ENCODE assay signal across 12 mouse cellular contexts in the genomic region with DNA sequence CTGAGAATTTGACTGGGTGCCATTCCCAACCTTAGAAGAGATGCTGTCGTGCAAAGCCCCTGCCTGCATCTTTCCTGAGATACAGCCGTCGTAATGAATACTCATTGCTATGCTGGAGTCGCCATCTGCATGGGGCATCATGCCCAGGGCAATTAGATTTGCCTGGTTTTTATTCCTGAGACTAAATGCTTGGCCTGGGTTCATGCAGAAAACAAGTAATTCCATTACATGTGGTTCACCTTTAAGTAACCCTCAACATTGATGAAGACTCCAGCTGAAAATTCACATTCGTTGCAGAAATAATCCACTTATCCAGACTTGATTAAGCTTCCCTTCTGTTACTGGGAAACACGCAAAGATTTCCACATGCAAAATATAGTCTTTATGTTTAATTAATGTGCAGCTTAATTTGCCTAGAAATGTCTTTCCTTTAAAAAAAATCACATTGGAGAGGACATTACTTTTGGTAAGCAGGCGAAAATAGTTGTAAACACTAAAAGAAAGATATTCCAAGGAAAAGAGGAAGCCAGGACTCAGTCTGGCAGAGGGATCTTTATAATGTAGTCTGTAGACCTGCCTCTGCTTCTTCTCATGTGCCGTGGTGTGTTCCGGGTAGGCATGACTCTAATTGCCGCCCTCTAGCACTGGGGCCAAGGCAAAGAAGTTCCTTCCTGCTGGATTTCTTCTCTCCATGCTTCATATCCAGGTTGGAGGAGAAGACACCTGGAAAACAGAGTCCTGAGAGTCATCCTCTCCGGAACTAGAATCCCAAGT.
DNase-seq lines count a peak whose midpoint lies in the region; ATAC-seq and TF ChIP-seq lines count a peak whose summit lies in the region.
"Had no signal": no experiment of that assay in that cellular context is flagged by ENCODE, and none has a peak within 500 bp of the region (broad histone marks: within the 10 kb centered on the region; RNA-seq: fewer than 3 reads in every experiment).

No protein-coding gene starts in this region.

- DNase-seq in hindbrain, embryonic 14.5 days (ENCODE audit: low spot score), result peak; percentile 39
- no peak for DNase-seq in hindbrain, embryonic 11.5 days (ENCODE audit: low spot score)
- no peak for DNase-seq in liver
- DNase-seq in brain, embryonic 14.5 days (ENCODE audit: low read depth), result peak; percentile 93
- DNase-seq in layer of hippocampus, postnatal 10 days (ENCODE audit: low spot score in 2 of 2), result peak; percentile 41 to 62
- DNase-seq in thymus, adult 2 months, result no peak
- DNase-seq: heart, adult 2 months; heart, postnatal 36 days; lung, adult 18-20 months; retina, postnatal 1 day had no signal

- ATAC-seq in hindbrain, embryonic 14.5 days (ENCODE audit: low FRiP score), result no peak
- no peak for ATAC-seq in hindbrain, embryonic 11.5 days (ENCODE audit: low FRiP score)
- ATAC-seq in liver, embryonic 15.5 days (ENCODE audit: insufficient read depth), result no peak

- no peak overlapping the region for H3K9ac ChIP-seq in hindbrain, embryonic 14.5 days
- no peak overlapping the region for H3K9ac ChIP-seq in hindbrain, embryonic 11.5 days (ENCODE audit: low read depth, low read length)
- H3K9ac ChIP-seq in liver, embryonic 15.5 days, result no peak overlapping the region

- H3K4me3 ChIP-seq in hindbrain, embryonic 14.5 days (replicated peaks; ENCODE audit: low read length), result no peak overlapping the region
- H3K4me3 ChIP-seq in hindbrain, embryonic 11.5 days (ENCODE audit: low read depth, low read length), result no peak overlapping the region
- H3K4me3 ChIP-seq in liver, embryonic 15.5 days (replicated peaks), result no peak overlapping the region
- H3K4me3 ChIP-seq in thymus, adult 2 months (ENCODE audit: control insufficient read depth, insufficient read depth, low read length), result no peak overlapping the region
- H3K4me3 ChIP-seq: heart, adult 2 months had no signal

- H3K4me2 ChIP-seq in hindbrain, embryonic 14.5 days (replicated peaks), result no peak overlapping the region
- H3K4me2 ChIP-seq in hindbrain, embryonic 11.5 days (replicated peaks; ENCODE audit: low read depth, low read length), result no peak overlapping the region
- no peak overlapping the region for H3K4me2 ChIP-seq in liver, embryonic 15.5 days

- WGBS in hindbrain, embryonic 14.5 days, result 66% methylated on average over 11 of the region's 11 CpGs
- WGBS in hindbrain, embryonic 11.5 days, result 85% methylated on average over 11 of the region's 11 CpGs
- WGBS in liver, embryonic 15.5 days (ENCODE audit: insufficient replicate concordance), result 64% methylated on average over 11 of the region's 11 CpGs
- 94% methylated on average over 11 of the region's 11 CpGs for WGBS in thymus, adult 2 months

- no peaks in the 10 kb centered on the region for H3K9me3 ChIP-seq in hindbrain, embryonic 14.5 days (ENCODE audit: control insufficient read depth, low read length)
- H3K9me3 ChIP-seq in hindbrain, embryonic 11.5 days (ENCODE audit: control insufficient read depth, low read length), result no peaks in the 10 kb centered on the region
- H3K9me3 ChIP-seq in liver, embryonic 15.5 days (replicated peaks), result no peaks in the 10 kb centered on the region

- H3K27me3 ChIP-seq in hindbrain, embryonic 14.5 days (ENCODE audit: control insufficient read depth, insufficient read depth, low read length), result no peaks in the 10 kb centered on the region
- no peaks in the 10 kb centered on the region for H3K27me3 ChIP-seq in hindbrain, embryonic 11.5 days (ENCODE audit: control insufficient read depth, insufficient read depth, low read length)
- no peaks in the 10 kb centered on the region for H3K27me3 ChIP-seq in liver, embryonic 15.5 days
- no peaks in the 10 kb centered on the region for H3K27me3 ChIP-seq in thymus, adult 2 months (ENCODE audit: control insufficient read depth, insufficient read depth, low read length)
- H3K27me3 ChIP-seq: CH12.LX had no signal

- TF ChIP-seq CTCF in brain, embryonic 14.5 days (IDR thresholded peaks at IDR 0.05; ENCODE audit: borderline replicate concordance, extremely low read depth, insufficient read depth, insufficient read length), result no peak
- TF ChIP-seq CTCF in thymus, adult 2 months (IDR thresholded peaks at IDR 0.05; ENCODE audit: borderline replicate concordance, control insufficient read depth, extremely low read depth, insufficient read depth, low read length, poor library complexity), result no peak

- no peak for TF ChIP-seq POLR2A in brain, embryonic 14.5 days (IDR thresholded peaks at IDR 0.05; ENCODE audit: borderline replicate concordance, extremely low read depth, insufficient read depth, insufficient read length, poor library complexity, severe bottlenecking)
- TF ChIP-seq POLR2A in thymus, adult 2 months (IDR thresholded peaks at IDR 0.05; ENCODE audit: control insufficient read depth, extremely low read depth, insufficient read depth, low read length, poor library complexity), result no peak

- no peaks in the 10 kb centered on the region for H3K4me1 ChIP-seq in hindbrain, embryonic 14.5 days (replicated peaks; ENCODE audit: control insufficient read depth, insufficient read depth, low read length)
- no peaks in the 10 kb centered on the region for H3K4me1 ChIP-seq in hindbrain, embryonic 11.5 days (replicated peaks; ENCODE audit: control insufficient read depth, insufficient read depth, low read length)
- H3K4me1 ChIP-seq in liver, embryonic 15.5 days (replicated peaks), result no peaks in the 10 kb centered on the region
- no peaks in the 10 kb centered on the region for H3K4me1 ChIP-seq in thymus, adult 2 months (replicated peaks; ENCODE audit: control insufficient read depth, insufficient read depth, low read length)

- peak overlapping the region; percentile 27; the same call in 1 of the 2 replicates for H3K27ac ChIP-seq in hindbrain, embryonic 14.5 days
- no peak overlapping the region for H3K27ac ChIP-seq in hindbrain, embryonic 11.5 days (ENCODE audit: low read depth, low read length)
- 0 out of 2 replicates have a peak overlapping the region, but pooled peaks have one; percentile 31 for H3K27ac ChIP-seq in liver, embryonic 15.5 days (replicated peaks)
- H3K27ac ChIP-seq in thymus, adult 2 months (ENCODE audit: control insufficient read depth, insufficient read depth, low read length), result no peak overlapping the region
- H3K27ac ChIP-seq: heart, adult 2 months had no signal

- no peaks in the 10 kb centered on the region for H3K36me3 ChIP-seq in hindbrain, embryonic 14.5 days (replicated peaks; ENCODE audit: control insufficient read depth, insufficient read depth)
- H3K36me3 ChIP-seq in hindbrain, embryonic 11.5 days (ENCODE audit: control insufficient read depth, insufficient read depth, low read length), result no peaks in the 10 kb centered on the region
- no peaks in the 10 kb centered on the region for H3K36me3 ChIP-seq in liver, embryonic 15.5 days (replicated peaks)
- H3K36me3 ChIP-seq in thymus, adult 2 months (ENCODE audit: control insufficient read depth, insufficient read depth, low read length), result no peaks in the 10 kb centered on the region

Comparison
In these comparisons a context has a peak if more than half of its experiments do, and no peak if none do; other contexts are left out.
1. DNase-seq: peak in hindbrain, embryonic 14.5 days (single experiment), brain, embryonic 14.5 days (single experiment) and layer of hippocampus, postnatal 10 days (2 of 2); none in hindbrain, embryonic 11.5 days (single experiment), liver (single experiment) and thymus, adult 2 months (single experiment).
2. H3K27ac ChIP-seq: peak in hindbrain, embryonic 14.5 days (single experiment) and liver, embryonic 15.5 days (single experiment); none in hindbrain, embryonic 11.5 days (single experiment) and thymus, adult 2 months (single experiment).